ENCODE assay signal across 8 mouse cellular contexts in genomic region chr9:121079388-121080088, GRCm38 (mm10).
DNase-seq lines count a peak whose midpoint lies in the region; ATAC-seq and TF ChIP-seq lines count a peak whose summit lies in the region.

No protein-coding gene starts in this region.

- H3K4me2 ChIP-seq in forebrain, embryonic 13.5 days: no peak overlapping the region
- no peak overlapping the region for H3K4me2 ChIP-seq in intestine, postnatal 0 days (replicated peaks; ENCODE audit: low read depth)

- ATAC-seq in forebrain, embryonic 13.5 days: peak; percentile 43; the same call in 1 of the 2 replicates
- ATAC-seq in intestine, postnatal 0 days: no peak

- H3K4me3 ChIP-seq in kidney, adult 2 months (ENCODE audit: insufficient read depth, low read depth, low read length): no peak overlapping the region
- no peak overlapping the region for H3K4me3 ChIP-seq in forebrain, embryonic 13.5 days
- no peak overlapping the region for H3K4me3 ChIP-seq in intestine, postnatal 0 days (ENCODE audit: low read depth, low read length)

- H3K27ac ChIP-seq in kidney, adult 2 months (ENCODE audit: insufficient read depth, low read depth, low read length): no peak overlapping the region
- H3K27ac ChIP-seq in forebrain, embryonic 13.5 days: peak overlapping the region; percentile 22; the same call in 1 of the 2 replicates
- H3K27ac ChIP-seq in intestine, postnatal 0 days (ENCODE audit: low read depth, low read length): no peak overlapping the region; the same call in 1 of the 2 replicates

- no peaks in the 10 kb centered on the region for H3K9me3 ChIP-seq in forebrain, embryonic 13.5 days (replicated peaks)
- H3K9me3 ChIP-seq in intestine, postnatal 0 days (ENCODE audit: control insufficient read depth): no peaks in the 10 kb centered on the region

- no peak for TF ChIP-seq POLR2A in kidney, adult 2 months (IDR thresholded peaks at IDR 0.05; ENCODE audit: low read depth, low read length)

- H3K27me3 ChIP-seq in kidney, adult 2 months (replicated peaks; ENCODE audit: control insufficient read depth, insufficient read depth, low read length): no peaks in the 10 kb centered on the region
- H3K27me3 ChIP-seq in forebrain, embryonic 13.5 days: no peaks in the 10 kb centered on the region
- no peaks in the 10 kb centered on the region for H3K27me3 ChIP-seq in intestine, postnatal 0 days (replicated peaks; ENCODE audit: control insufficient read depth, insufficient read depth, low read length)

- peak; percentile 66 for DNase-seq in kidney, postnatal 10 days
- no peak for DNase-seq in kidney, adult 2 months
- peak; percentile 38 for DNase-seq in mesoderm, embryonic 11.5 days (ENCODE audit: low read depth, low spot score)
- DNase-seq in ovary, postnatal 14 days (ENCODE audit: low spot score): no peak
- DNase-seq in adrenal gland, postnatal 36 days: no peak
- no peak for DNase-seq in cerebellum, adult 11 months

- H3K4me1 ChIP-seq in kidney, adult 2 months (ENCODE audit: control insufficient read depth, insufficient read depth, low read length): no peaks in the 10 kb centered on the region; the same call in 1 of the 2 replicates
- H3K4me1 ChIP-seq in forebrain, embryonic 13.5 days: peaks cover 28% of the 10 kb centered on the region
- H3K4me1 ChIP-seq in intestine, postnatal 0 days (replicated peaks; ENCODE audit: control insufficient read depth, insufficient read depth, low read length): no peaks in the 10 kb centered on the region

- 51% methylated on average over 9 of the region's 9 CpGs for WGBS in kidney, adult 2 months
- 55% methylated on average over 9 of the region's 9 CpGs for WGBS in forebrain, embryonic 13.5 days
- WGBS in intestine, postnatal 0 days: 45% methylated on average over 9 of the region's 9 CpGs

- H3K9ac ChIP-seq in forebrain, embryonic 13.5 days: no peak overlapping the region
- no peak overlapping the region for H3K9ac ChIP-seq in intestine, postnatal 0 days (ENCODE audit: low read depth, low read length)

- no peaks in the 10 kb centered on the region for H3K36me3 ChIP-seq in kidney, adult 2 months (ENCODE audit: control insufficient read depth, insufficient read depth, low read length)
- H3K36me3 ChIP-seq in forebrain, embryonic 13.5 days (ENCODE audit: poor library complexity, severe bottlenecking): no peaks in the 10 kb centered on the region
- no peaks in the 10 kb centered on the region for H3K36me3 ChIP-seq in intestine, postnatal 0 days (ENCODE audit: control insufficient read depth, insufficient read depth)

- no peak for TF ChIP-seq CTCF in kidney, adult 2 months (conservative IDR thresholded peaks at IDR 0.05; ENCODE audit: insufficient read depth, insufficient read length, low read depth, low read length)
- peak; percentile 65 for TF ChIP-seq CTCF in intestine, postnatal 0 days (IDR thresholded peaks at IDR 0.05; ENCODE audit: low read depth)

Comparison
In these comparisons a context has a peak if more than half of its experiments do, and no peak if none do; other contexts are left out.
1. DNase-seq: peak in kidney, postnatal 10 days (single experiment) and mesoderm, embryonic 11.5 days (single experiment); none in kidney, adult 2 months (single experiment), ovary, postnatal 14 days (single experiment), adrenal gland, postnatal 36 days (0 of 2) and cerebellum, adult 11 months (single experiment).